Mouse (Mus musculus) testis, adult 2 months (tissue): Measurements from ENCODE around the gene Nxph4.

Source experiments
- CTCF ChIP-seq: fragments of 200-500 bp; IDR thresholded peaks from 2 replicates; pipeline ENCODE4 v1.5.1; 2012; ENCODE audit warnings: low read depth, mild to moderate bottlenecking, inconsistent platforms, low read length, moderate library complexity; ENCODE audit not compliant: control insufficient read depth, insufficient read depth, insufficient replicate concordance
- POLR2A ChIP-seq: fragments of 200-500 bp; IDR thresholded peaks from 2 replicates; pipeline ENCODE4 v1.6.1; 2012; ENCODE audit warnings: low read depth, mild to moderate bottlenecking, inconsistent platforms, low read length, moderate library complexity; ENCODE audit not compliant: control insufficient read depth

DNA sequence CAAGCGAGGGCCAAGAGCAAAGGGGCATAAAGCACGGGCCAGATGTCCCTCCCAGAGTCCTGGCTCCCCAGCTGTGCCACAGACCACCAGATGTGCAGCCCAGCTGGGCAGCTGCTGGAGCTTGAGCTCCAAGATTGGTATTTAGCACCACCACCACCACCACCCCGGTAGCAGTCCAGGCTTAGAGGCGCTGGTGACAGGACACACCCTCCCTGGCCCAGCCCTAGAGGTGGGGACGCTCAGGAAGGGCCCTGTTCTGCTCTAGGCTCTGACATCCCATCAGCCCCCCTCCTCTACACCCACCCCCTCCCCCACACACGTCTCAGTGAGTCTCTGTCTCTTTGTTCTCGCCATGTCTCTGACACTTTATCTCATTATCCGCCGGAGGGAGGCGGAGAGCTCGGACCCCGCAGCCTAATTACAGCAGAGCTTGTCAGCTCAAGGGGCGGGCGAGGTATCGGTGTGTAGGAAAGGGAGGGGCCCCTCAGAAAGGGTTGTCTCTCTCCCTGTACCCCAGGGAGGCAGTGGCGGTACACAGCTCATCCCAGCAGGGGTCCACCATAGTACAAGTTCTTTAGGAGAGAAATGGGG is 20.8 kb downstream of the Nxph4 start:
- TF ChIP-seq POLR2A (no peak), CTCF (no peak)
